Mouse (Mus musculus) lung, embryonic 14.5 days (tissue): ENCODE measurements around the gene Prrt2. TPM values are rescaled to one million over a fixed set of nuclear protein-coding genes. Genes with fewer than 3 reads are reported as not detected.

Experiments
- ATAC-seq: fragments of 200-750 bp; cut with Nextera tagmentation; 2 replicates; pipeline ENCODE4 v1.8.0; 2017; ENCODE audit warnings: mild to moderate bottlenecking, moderate TSS enrichment, moderate library complexity; ENCODE audit not compliant: insufficient read depth
- DNase-seq: peaks from one replicate; pipeline ENCODE4 v3.0.0-alpha.2; 2015
- H3K27ac ChIP-seq: fragments of 300-500 bp; sonication (generic); 2 replicates; pipeline ENCODE4 v1.5.1; 2014; ENCODE audit warnings: low read depth, mild to moderate bottlenecking, moderate library complexity
- H3K27me3 ChIP-seq: fragments of 300-500 bp; sonication (generic); 2 replicates; pipeline ENCODE4 v1.6.1; 2014; ENCODE audit warnings: low read length, control low read depth; ENCODE audit not compliant: insufficient read depth
- H3K36me3 ChIP-seq: fragments of 300-500 bp; sonication (generic); 2 replicates; pipeline ENCODE4 v1.6.1; 2014; ENCODE audit warnings: control low read depth; ENCODE audit not compliant: insufficient read depth
- H3K4me1 ChIP-seq: fragments of 300-500 bp; sonication (generic); 2 replicates; pipeline ENCODE4 v1.6.1; 2014; ENCODE audit warnings: antibody characterized with exemption, control low read depth; ENCODE audit not compliant: insufficient read depth
- H3K4me2 ChIP-seq: fragments of 300-500 bp; sonication (generic); 2 replicates; pipeline ENCODE4 v1.6.1; 2014; ENCODE audit warnings: mild to moderate bottlenecking
- H3K4me3 ChIP-seq: fragments of 300-500 bp; sonication (generic); 2 replicates; pipeline ENCODE4 v1.5.1; 2014; ENCODE audit warnings: low read depth, low read length
- H3K9ac ChIP-seq: fragments of 300-500 bp; sonication (generic); 2 replicates; pipeline ENCODE4 v1.6.1; 2014
- H3K9me3 ChIP-seq: fragments of 300-500 bp; sonication (generic); 2 replicates; pipeline ENCODE4 v1.6.1; 2016; ENCODE audit warnings: low read depth, low read length, control low read depth
- CTCF ChIP-seq: IDR thresholded peaks from 2 replicates; pipeline ENCODE4 v1.5.1; 2016; ENCODE audit warnings: antibody characterized with exemption, low read depth
- WGBS: fragments of 180-500 bp; shearing (Covaris S2); extraction: QIAGEN DNeasy Blood & Tissue Kit; methylation state at CpG from one replicate; pipeline ENCODE4 v1.1.7; 2014; 5-methylcytosine and 5-hydroxymethylcytosine counted together
- polyA plus RNA-seq: library from polyadenylated mRNA; unstranded; fragments of >200 nt; fragmentation: Nextera tagmentation; extraction: Ambion mirVana; gene quantifications from 2 replicates; pipeline ENCODE4 v1.2.1, GENCODE M21; 2014

Prrt2 gene
- polyA plus RNA-seq, 1 experiment from 2014 or later, result 5.9 TPM

DNA sequence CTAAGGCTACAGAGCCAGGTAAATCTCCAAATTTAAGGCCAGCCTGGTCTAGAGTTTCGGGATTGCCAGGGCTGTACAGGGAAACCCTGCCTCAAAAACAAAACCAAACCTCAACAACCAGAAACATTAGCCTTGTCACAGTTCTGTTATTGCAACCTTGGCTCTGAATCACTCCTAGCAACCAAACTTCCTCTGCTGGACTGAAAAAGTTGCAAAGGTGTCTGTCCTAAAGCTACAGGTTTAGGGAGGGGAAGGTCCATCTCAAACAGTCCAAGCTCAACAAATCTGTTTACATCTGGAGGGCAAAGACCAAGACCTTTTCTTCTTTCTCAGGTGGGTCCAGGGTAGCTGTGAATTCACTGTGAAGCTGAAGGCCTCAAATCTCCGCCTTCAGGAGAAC is 10.0 kb downstream of the Prrt2 start:
- H3K4me1 ChIP-seq, result peaks cover 5% of the 10 kb centered on the region; the same call in 1 of the 2 replicates
- no peak overlapping the region for H3K9ac ChIP-seq
- DNase-seq (no peak), ATAC-seq (no peak)
- no peak overlapping the region for H3K4me2 ChIP-seq
- H3K27me3 ChIP-seq, result no peaks in the 10 kb centered on the region
- H3K4me3 ChIP-seq, result no peak overlapping the region
- H3K9me3 ChIP-seq, result no peaks in the 10 kb centered on the region
- H3K27ac ChIP-seq, result no peak overlapping the region
- peaks cover 38% of the 10 kb centered on the region for H3K36me3 ChIP-seq
- no peak for TF ChIP-seq CTCF
- 86% methylated on average over 2 of the region's 2 CpGs for WGBS

DNA sequence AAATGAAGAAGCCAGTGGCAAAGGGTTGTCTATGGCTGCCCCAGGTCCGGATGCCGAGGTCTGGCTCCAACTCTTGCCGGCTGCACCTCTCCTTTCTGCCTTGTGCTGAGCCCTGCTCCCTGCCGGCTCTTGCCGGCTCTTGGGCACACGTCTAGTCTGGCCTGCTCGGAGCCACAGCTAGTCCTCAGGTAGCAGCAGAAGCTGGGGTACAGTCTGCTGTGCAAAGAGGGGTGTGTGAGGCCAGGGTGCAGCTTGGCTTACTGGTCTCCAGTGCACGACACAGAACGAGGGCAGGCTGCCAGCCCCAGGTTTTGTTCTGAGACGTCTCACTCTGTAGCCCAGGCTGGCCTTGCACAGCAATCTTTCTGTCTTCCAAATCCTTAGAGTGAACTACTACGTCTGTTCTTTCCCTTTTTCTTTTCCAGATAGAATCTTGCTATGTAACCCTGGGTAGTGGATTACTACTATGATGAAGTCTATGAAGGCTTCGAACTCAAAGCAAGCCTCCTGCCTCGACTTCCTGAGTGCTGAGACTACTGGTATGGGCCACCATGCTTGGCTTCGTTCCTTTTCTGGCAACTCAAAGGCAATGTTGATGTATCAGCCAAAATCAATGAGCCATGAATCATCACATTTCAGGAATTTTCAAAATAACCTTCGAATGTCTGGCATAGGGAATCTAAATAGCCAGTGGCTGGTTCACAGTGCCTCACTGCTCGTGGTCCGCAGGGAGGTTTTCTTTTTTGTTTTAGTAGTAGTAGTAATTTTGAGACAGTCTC is 11.5 kb downstream of the Prrt2 start:
- H3K36me3 ChIP-seq, result peaks cover 25% of the 10 kb centered on the region; the same call in 1 of the 2 replicates
- H3K9me3 ChIP-seq, result no peaks in the 10 kb centered on the region
- H3K4me1 ChIP-seq, result no peaks in the 10 kb centered on the region
- 0 out of 2 replicates have a peak overlapping the region, but pooled peaks have one; percentile 29 for H3K9ac ChIP-seq
- WGBS, result 78% methylated on average over 17 of the region's 17 CpGs
- H3K27ac ChIP-seq, result peak overlapping the region; percentile 46; the same call in 1 of the 2 replicates
- H3K4me3 ChIP-seq, result no peak overlapping the region
- no peaks in the 10 kb centered on the region for H3K27me3 ChIP-seq
- no peak overlapping the region for H3K4me2 ChIP-seq
- TF ChIP-seq CTCF, result no peak
- ATAC-seq (no peak), DNase-seq (no peak)

DNA sequence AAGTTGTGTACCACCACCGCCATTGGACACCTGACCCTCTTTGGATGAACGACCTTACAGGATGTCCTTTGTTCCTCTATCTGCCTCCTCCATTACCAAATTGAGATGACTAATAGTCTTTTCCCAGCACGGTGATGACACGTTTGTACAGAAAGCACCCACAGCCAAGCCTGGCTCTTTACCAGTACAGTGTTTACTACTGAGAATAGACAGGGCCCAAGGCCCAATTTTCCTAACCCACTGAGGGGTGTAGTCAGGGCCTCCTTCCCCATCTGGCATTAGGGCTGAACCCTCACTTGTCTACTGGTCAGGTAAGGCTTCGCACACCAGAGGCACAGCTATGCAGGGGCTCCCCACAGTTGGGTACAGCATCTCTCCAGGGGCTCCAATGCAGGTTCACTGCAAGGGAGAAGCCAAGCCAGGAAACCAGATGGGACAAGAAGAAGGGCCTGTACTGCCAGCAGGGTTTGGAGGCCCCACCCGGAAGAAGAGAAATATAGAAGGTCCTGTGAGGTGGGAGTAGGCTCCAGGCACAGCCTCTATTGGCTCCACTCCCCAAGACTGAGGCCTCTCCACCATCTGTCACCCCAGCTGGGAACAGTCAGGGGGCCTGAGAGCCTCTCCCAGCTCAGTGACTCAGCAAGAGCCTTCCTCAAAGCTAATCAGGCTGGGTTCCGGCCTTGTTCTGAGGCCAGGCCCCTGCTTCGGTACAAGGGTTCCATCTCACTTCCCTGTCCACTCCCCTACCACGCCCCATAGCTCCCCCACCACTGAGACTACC is 12.6 kb downstream of the Prrt2 start:
- H3K4me1 ChIP-seq, result no peaks in the 10 kb centered on the region
- WGBS, result 43% methylated on average over 9 of the region's 9 CpGs
- H3K27ac ChIP-seq, result peak overlapping the region; percentile 63
- no peaks in the 10 kb centered on the region for H3K9me3 ChIP-seq
- no peaks in the 10 kb centered on the region for H3K27me3 ChIP-seq
- TF ChIP-seq CTCF, result no peak
- DNase-seq (peak; percentile 63), ATAC-seq (peak; percentile 80)
- peaks cover 17% of the 10 kb centered on the region; the same call in 1 of the 2 replicates for H3K36me3 ChIP-seq
- H3K9ac ChIP-seq, result peak overlapping the region; percentile 29
- H3K4me3 ChIP-seq, result no peak overlapping the region
- no peak overlapping the region for H3K4me2 ChIP-seq

DNA sequence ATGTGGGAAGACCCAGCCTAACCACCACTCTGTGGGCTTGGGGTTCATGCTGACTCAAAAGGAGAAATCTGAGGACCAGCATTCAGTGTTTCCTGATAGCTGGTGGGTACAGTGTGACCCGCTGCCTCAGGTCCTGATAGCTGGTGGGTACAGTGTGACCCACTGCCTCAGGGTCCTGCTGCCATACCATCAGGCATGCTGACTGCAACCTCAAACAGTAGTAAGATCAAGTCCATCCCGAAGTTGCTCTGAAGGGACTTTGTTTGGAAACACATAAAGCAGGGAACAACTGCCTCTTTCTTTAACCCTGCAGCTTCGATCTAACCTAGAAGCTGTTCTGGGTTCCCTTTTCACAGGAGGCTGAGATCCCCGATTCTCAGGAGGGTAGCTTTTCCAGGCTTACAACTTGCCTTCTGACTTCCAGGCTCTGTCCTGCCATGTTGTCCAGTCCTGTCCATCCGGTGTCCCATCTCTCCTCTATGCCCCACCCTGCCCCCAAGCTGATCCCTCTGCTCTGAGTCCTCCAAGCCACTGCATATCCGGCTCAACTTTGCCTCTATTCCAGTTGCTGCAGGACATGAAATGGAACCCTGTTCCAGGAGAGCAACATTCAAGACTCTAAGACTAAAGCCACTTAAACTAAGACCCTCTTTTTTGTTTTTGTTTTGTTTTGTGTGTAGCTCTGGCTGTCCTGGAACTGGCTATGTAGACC is 13.5 kb downstream of the Prrt2 start:
- Histone ChIP-seq H3K9me3 (no peaks in the 10 kb centered on the region), H3K4me2 (no peak overlapping the region), H3K36me3 (peaks cover 7% of the 10 kb centered on the region; the same call in 1 of the 2 replicates), H3K27me3 (no peaks in the 10 kb centered on the region), H3K9ac (no peak overlapping the region), H3K27ac (no peak overlapping the region), H3K4me1 (no peaks in the 10 kb centered on the region), H3K4me3 (no peak overlapping the region)
- DNase-seq, result no peak
- no peak for TF ChIP-seq CTCF
- no peak for ATAC-seq
- 75% methylated on average over 6 of the region's 6 CpGs for WGBS

DNA sequence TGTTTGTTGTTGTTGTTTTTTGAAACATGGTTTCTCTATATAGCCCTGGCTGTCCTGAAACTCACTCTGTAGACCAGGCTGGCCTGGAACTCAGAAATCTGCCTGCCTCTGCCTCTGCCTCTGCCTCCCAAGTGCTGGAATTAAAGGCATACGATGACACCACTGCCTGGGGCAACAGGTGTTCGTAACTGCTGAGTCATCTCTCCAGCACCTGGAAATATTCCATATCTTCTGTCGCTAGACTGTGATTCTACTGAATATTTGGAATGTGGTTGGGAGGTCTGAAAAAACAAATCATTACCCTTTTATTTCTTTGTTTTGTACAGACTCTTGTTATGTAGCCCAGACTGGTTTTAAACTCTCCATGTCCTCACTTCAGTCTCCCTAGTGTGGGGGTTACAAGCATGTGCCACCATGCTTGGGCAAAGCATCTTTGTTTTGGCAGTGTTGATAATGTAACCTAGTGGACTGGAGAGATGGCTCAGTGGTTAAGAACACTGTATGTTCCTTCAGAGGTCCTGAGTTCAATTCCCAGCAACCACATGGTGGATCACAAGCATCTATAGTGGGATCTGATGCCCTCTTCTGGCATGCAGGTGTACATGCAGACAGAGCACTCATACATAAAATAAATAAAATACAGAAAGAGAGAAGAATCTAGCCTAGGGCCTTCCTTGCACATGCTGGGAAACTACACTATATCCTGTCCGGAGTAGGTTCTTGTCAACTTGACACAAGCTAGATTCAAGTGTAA is 16.7 kb downstream of the Prrt2 start:
- Histone ChIP-seq H3K4me3 (no peak overlapping the region), H3K36me3 (no peaks in the 10 kb centered on the region), H3K4me1 (no peaks in the 10 kb centered on the region), H3K27me3 (no peaks in the 10 kb centered on the region), H3K9ac (no peak overlapping the region), H3K4me2 (no peak overlapping the region), H3K27ac (no peak overlapping the region), H3K9me3 (no peaks in the 10 kb centered on the region)
- ATAC-seq, result no peak
- no peak for DNase-seq
- TF ChIP-seq CTCF, result peak; percentile 26
- 76% methylated on average over 4 of the region's 4 CpGs for WGBS

DNA sequence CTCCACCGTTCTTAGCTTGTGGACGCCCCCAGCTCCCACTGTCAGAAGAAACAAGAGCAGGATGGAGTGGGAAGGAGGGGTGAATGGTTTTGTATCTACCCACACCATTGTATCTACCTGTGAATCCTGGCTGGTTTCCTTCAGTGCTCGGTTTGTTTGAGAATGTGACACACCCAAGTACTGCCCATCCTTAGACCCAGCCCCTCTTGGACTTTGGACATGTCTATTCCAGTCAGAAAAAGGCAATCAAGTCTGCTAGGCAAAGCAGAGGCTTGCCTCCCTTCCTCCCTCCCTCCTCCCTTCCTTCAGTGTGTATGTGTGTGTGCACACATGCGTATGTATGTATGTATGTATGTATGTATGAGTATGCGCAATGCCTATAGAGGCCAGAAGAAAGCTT is 17.4 kb downstream of the Prrt2 start:
- ATAC-seq (no peak), DNase-seq (no peak)
- Histone ChIP-seq H3K4me2 (no peak overlapping the region), H3K27me3 (no peaks in the 10 kb centered on the region), H3K27ac (no peak overlapping the region), H3K36me3 (no peaks in the 10 kb centered on the region), H3K4me1 (no peaks in the 10 kb centered on the region), H3K9ac (no peak overlapping the region), H3K9me3 (no peaks in the 10 kb centered on the region), H3K4me3 (no peak overlapping the region)
- no peak for TF ChIP-seq CTCF
- WGBS, result 78% methylated on average over 5 of the region's 5 CpGs
